Mouse (Mus musculus) granulocyte monocyte progenitor cell, adult 5-6 weeks (primary cell): ENCODE data around the gene Gm4858. TPM values are rescaled to one million over a fixed set of nuclear protein-coding genes. Genes with fewer than 3 reads are reported as not detected.
A peak's percentile ranks its signal among the peaks of the same experiment; 100 is the strongest.
"Not testable (repeated sequence)": the region's sequence is repeated elsewhere in the genome, so short reads cannot be mapped to it uniquely, and the experiment has no call there.

ENCODE experiments used
- ATAC-seq: replicated peaks from 2 replicates; pipeline ENCODE4 v1.8.0; 2016; ENCODE audit warnings: mild to moderate bottlenecking, moderate TSS enrichment, inconsistent platforms; ENCODE audit not compliant: poor library complexity, severe bottlenecking
- total RNA-seq, 2 experiments: library from RNA; stranded (forward) in 1 of 2; stranded (reverse) in 1 of 2; fragments of 200-712, 200-1000 nt in 1 of 2; fragments of >200 nt in 1 of 2; fragmentation: Nextera tagmentation in 1 of 2; gene quantifications; 2 replicates each; pipeline ENCODE4 v1.2.3; 2014 to 2017

Gm4858 gene
- total RNA-seq (2014; fragmentation: Nextera tagmentation), result not detected in 2 replicates
- total RNA-seq (2017), result not detected in 2 replicates

DNA sequence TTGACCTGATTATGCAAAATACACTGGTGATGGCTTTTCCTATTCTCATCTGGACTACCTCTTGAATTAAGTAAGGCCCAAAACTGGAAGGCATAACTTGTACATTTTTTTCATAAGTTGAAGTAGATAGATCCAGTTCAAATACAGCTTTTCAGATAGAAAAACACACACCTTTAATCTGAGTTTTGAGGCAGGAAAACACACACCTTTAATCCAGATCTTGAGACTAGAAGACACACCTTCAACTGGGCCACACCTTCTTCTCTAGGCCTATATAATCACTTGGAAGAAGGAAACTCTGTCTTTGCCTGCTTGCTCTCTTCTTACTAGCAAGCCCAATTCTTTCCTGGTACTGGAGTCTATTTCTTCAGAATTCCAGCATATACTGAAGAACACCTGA lies at the start of gene Gm4858:
Gene Gm4858 (plus strand): TSS at position 301 of the 400 bp plus-strand sequence.
- ATAC-seq, result not testable (repeated sequence)

DNA sequence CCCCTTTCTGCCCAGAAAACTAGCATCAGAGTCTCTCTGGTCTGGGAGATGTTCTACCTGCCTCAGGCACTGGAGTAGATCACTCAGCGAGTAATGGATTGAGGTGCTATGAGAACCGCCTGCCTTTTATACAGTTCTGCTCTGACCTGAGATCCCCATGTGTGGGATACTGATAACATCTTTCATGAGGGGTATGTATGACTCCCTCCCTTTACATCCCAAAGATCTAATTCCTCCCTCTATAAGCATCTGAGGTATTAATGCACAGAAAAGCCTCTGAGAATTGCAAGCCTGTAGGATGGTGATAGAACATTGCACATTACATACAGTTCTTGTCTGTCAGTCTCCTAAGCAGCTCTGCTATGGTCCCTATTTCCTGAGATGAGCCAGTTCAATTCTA lies 49.7 kb upstream of the Gm4858 start, which contains the start of gene Lce1m:
Gene Lce1m (minus strand): TSS at position 101 of the 400 bp plus-strand sequence.
- no peak for ATAC-seq

DNA sequence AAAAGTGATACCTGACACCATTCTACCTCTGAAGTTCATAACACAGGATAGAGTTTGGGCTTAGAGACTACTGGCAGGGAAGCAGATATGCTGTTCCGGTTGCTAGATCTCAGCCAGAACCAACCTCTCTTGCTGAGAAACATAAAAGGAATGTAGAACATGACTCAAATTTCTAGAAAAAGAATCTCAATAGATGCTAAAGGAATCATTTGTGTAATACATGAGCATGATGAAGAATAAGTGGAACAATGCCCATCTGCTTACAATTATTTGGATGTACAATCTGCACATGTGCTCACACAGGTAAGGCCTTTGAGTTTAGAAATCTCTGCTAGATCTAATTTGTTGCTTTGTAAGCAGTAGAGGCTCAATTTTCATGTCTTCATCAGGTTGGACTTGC lies 47.5 kb upstream of the Gm4858 start:
- ATAC-seq, result no peak

DNA sequence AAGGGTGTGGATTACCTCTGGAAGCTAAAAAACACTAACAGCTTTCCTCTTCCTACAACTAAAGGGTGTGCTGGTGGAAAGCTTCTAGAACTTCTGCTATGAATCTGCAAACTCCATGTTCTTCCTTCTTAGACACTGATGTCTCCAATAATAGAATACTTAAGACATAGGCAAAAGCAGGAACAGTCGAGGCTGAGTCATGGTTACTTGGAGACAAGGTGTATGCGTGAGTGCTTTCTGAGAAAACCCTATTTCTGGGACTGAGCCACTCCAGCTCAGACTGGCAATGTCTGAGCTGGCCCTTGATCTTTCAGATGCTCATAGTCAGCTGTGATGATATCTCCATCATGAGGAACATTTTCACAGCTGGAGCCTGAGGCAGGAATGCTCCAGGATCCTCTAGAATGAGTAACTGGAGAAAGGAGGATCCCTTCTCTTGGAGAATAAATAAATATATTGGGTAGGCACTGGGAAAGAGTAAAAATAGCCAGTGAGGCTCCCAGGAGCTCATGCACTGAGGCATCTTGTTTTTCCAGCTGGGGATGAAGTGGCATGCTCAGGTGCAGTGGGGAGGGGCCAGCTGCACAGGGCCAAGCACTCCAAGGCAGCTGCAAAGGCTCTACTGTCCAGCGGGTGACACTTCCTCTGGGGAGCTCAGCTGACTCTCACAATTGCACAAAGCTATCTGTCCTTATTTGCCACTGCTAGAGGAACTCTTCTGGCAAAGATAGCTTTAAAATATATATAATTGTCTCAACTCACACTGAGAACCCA lies 45.0 kb upstream of the Gm4858 start:
- ATAC-seq, result no peak

DNA sequence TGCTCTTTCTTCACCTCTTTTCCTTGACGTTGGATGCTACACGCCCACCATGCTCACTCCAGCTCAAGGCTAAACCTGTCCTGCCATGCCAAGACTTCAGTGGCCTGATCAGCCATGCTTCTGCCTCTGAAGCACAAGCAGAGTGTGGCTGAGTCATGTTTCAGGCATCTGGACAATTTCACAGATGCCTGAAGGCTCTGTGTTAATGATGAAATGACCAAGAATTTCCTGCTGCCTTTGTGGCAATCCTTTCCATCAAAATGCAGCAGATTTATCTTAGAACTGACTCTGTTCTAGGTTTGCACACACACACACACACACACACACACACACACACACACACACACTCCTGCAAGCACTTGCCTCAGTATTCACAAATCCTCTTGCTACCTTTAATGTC lies 43.1 kb upstream of the Gm4858 start:
- no peak for ATAC-seq

DNA sequence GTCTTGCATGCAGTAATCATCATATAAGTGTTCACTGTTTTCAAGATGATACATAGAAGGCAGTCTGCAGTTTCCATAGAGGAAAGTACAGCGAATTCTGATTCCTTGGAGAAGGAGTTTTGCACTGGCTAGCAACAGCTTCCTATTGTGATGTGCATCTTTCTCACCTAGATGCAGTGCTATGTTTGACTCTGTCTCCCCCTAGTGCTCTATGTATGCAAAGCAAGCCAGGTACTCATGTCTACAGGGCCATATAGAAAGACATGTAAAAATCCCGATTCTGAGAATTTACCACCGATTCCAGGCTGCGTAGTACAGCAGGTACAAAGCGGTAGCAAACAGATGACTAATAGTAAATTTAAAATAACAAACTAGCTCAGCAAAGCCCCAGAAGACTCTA lies 37.2 kb upstream of the Gm4858 start:
- peak; percentile 56; the same call in 1 of the 2 replicates for ATAC-seq

DNA sequence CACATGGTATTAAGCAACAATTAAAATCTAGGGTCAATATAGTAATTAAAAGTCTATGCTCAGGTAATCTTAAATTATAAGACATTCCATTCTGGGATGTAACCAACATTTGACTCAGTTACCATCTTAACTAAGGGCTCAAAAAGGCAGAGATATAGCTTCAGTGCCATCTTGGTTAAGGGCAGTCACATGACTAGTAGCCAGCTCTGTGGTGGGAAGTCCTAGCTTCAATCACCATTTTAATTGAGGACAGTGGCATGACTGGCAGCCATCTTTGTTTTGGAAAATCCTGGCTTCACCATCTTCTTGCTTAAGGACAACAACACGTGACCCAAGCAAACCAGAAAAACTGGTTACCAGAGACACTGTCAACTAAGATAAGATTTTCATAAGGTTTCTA lies 18.4 kb upstream of the Gm4858 start:
- no peak for ATAC-seq

DNA sequence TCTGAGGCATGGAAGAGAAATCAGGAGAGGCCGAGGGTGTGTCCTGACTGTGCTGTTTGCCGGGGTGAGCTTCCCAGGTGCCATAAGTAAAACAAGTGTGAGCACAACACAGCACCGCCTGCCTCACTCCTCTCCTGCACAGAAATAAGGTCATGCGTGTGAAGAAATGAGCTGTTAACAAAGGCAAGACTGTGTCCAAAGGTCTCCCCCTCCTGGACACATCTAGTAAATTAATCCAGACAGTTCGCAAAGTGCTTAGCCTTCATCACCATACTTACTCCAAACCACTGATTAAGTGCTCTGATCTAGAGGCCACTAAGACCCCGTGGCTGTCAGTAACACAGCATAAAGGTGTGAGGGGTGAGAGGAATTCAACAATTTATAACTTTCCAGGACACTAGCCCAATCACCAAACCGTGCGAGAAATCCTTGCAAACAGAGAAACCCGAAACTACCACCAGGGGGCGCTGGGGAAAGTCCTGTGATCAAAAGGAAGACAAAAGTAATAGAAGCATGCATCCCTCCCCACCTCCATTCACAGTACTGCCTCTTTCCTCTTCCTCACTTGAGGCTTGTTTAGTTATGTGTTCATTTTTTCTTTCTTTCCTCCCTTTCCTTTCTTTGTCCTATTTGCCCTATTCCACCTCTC lies 15.7 kb upstream of the Gm4858 start:
- no peak for ATAC-seq

DNA sequence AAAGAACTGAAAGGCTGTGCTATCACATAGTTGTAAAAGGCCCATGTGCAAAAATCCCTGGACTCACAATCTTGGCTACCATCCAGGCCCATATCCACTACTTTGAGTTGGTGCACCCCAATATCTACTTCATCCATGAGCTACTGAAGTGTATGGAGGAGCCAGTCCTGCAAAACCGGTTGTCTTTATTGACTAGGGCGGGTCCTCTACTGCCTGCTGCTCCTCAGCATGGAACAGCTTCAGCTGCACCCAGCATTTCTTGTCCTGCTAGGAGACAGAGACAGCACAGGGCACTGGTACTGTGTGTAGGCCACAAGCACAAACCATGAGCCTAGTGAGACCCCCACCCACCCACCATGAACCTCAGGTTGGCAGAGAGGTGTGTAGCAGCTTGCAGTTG lies 18.0 kb downstream of the Gm4858 start:
- no peak for ATAC-seq

DNA sequence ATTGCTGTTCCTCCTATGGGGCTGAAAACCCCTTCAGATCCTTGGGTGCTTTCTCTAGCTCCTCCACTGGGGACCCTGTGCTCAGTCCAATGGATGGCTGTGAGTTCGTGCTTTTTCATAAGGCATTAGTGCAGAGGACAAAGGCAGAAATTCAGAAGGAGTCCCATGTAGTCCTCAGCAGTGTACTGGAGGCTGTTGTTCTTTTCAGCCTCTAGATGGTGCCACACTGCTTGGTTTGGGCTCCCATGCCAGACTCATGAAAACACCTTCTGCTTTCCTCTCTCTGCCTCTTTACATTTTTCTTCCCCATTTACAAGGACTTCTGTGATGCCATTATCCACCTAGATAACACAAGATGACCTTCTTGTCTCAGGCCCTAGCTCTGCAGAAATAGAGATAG lies 25.0 kb downstream of the Gm4858 start:
- peak; percentile 59 for ATAC-seq

DNA sequence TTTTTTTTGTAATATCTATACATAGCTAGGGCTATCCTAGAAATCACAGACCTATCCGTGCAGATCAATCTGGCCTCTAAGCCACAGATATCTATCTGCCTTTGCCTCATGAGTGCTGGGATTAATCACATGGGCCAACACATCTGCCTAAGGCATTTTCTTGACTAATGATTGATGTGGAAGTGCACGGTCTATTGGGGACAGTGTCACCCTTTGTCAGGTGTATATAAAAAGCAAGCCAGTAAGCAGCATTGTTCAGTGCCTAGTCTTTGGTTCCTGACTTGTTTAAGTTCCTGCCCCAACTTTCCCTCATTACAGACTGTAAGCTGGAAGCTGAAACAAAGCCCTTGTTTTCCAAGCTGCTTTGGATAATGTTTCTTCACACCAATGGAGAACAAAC lies 27.8 kb downstream of the Gm4858 start:
- no peak for ATAC-seq

DNA sequence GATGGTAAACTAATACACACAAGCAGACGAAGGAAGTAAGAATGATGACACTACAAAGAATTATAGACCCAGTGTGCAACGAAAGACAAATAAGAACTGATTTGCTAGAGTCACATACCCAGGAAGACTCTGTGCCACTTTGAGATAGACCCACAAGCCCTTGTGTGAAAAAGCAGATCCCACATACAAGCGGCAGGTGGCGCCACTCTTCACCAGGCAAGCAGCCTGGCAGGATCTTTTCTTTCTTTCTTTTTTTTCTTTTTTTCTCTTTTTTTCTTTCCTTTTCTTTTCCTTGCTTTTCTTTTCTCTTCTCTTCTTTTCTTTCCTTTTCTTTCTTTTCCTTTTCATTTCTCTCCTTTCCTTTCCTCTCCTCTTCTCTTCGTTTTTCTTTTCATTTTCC lies 43.0 kb downstream of the Gm4858 start:
- ATAC-seq, result no peak

DNA sequence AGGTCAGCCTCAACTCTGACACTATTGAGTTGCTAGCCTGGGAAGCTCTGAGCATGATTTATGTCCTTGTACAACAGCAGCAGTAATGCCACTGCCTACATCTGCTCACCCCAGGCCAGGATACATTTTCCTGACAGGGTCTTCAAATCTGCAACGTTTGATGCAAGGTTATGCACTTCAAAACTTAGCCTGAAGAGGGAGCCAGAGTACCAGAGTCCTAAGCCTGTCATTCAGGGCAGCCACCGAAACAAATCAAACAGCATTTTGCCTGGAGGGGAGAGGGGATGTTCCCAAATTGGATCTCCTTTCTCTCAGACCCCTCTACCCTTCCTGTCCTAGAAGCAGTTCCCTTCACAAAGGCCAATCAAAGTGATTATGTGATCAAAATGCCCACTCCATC lies 45.9 kb downstream of the Gm4858 start:
- ATAC-seq, result peak; percentile 61; the same call in 1 of the 2 replicates

DNA sequence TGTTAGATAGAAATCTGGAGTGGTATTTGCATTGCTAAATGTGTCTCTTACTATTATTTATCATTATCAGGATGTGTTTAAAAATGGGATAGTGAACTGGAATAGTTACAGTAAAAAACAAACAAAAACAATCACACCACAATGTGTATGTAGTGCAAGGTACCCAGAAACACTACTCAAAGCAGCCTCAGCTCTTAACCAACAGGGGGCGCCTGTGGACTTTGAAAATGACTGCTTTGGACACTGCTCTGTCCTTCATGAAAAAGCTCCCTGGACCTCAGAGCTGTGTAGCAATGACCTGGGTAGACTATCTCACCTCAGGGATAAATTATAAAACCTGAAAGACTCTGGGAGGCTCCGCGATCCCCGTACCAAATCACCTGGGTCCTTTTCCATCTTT lies 50.5 kb downstream of the Gm4858 start:
- no peak for ATAC-seq

Other genes with a start within 250 kb of the Gm4858 start
- not detected in 2 replicates for gene Kprp, start 241.6 kb upstream of the Gm4858 start, total RNA-seq (2014; fragmentation: Nextera tagmentation)
- gene Kprp, start 241.6 kb upstream of the Gm4858 start, total RNA-seq (2017), result not detected in 2 replicates
- gene Lce1l, start 217.5 kb upstream of the Gm4858 start, total RNA-seq (2014; fragmentation: Nextera tagmentation), result not detected in 2 replicates
- not detected in 2 replicates for gene Lce1l, start 217.5 kb upstream of the Gm4858 start, total RNA-seq (2017)
- not detected in 2 replicates for gene 2310050C09Rik, start 198.6 kb upstream of the Gm4858 start, total RNA-seq (2014; fragmentation: Nextera tagmentation)
- gene 2310050C09Rik, start 198.6 kb upstream of the Gm4858 start, total RNA-seq (2017), result not detected in 2 replicates
- not detected in 2 replicates for gene Lce3a, start 142.6 kb upstream of the Gm4858 start, total RNA-seq (2014; fragmentation: Nextera tagmentation)
- gene Lce3a, start 142.6 kb upstream of the Gm4858 start, total RNA-seq (2017), result not detected in 2 replicates
- not detected in 2 replicates for gene Lce3b, start 135.8 kb upstream of the Gm4858 start, total RNA-seq (2014; fragmentation: Nextera tagmentation)
- gene Lce3b, start 135.8 kb upstream of the Gm4858 start, total RNA-seq (2017), result not detected in 2 replicates
- not detected in 2 replicates for gene Lce3c, start 124.3 kb upstream of the Gm4858 start, total RNA-seq (2014; fragmentation: Nextera tagmentation)
- not detected in 2 replicates for gene Lce3c, start 124.3 kb upstream of the Gm4858 start, total RNA-seq (2017)
- gene Lce3d, start 111.4 kb upstream of the Gm4858 start, total RNA-seq (2014; fragmentation: Nextera tagmentation), result not detected in 2 replicates
- gene Lce3d, start 111.4 kb upstream of the Gm4858 start, total RNA-seq (2017), result not detected in 2 replicates
- gene Lce3e, start 101.8 kb upstream of the Gm4858 start, total RNA-seq (2014; fragmentation: Nextera tagmentation), result not detected in 2 replicates
- not detected in 2 replicates for gene Lce3e, start 101.8 kb upstream of the Gm4858 start, total RNA-seq (2017)
- not detected in 2 replicates for gene Lce3f, start 76.6 kb upstream of the Gm4858 start, total RNA-seq (2014; fragmentation: Nextera tagmentation)
- not detected in 2 replicates for gene Lce3f, start 76.6 kb upstream of the Gm4858 start, total RNA-seq (2017)
- not detected in 2 replicates for gene Crct1, start 53.1 kb upstream of the Gm4858 start, total RNA-seq (2014; fragmentation: Nextera tagmentation)
- gene Crct1, start 53.1 kb upstream of the Gm4858 start, total RNA-seq (2017), result not detected in 2 replicates
- gene Lce1m, start 49.8 kb upstream of the Gm4858 start, total RNA-seq (2014; fragmentation: Nextera tagmentation), result not detected in 2 replicates
- gene Lce1m, start 49.8 kb upstream of the Gm4858 start, total RNA-seq (2017), result not detected in 2 replicates
- not detected in 2 replicates for gene Crnn, start 76.0 kb downstream of the Gm4858 start, total RNA-seq (2014; fragmentation: Nextera tagmentation)
- not detected in 2 replicates for gene Crnn, start 76.0 kb downstream of the Gm4858 start, total RNA-seq (2017)
- not detected in 2 replicates for gene Flg2, start 128.5 kb downstream of the Gm4858 start, total RNA-seq (2014; fragmentation: Nextera tagmentation)
- not detected in 2 replicates for gene Flg2, start 128.5 kb downstream of the Gm4858 start, total RNA-seq (2017)
- gene Flg, start 204.7 kb downstream of the Gm4858 start, total RNA-seq (2014; fragmentation: Nextera tagmentation), result not detected in 2 replicates
- gene Flg, start 204.7 kb downstream of the Gm4858 start, total RNA-seq (2017), result not detected in 2 replicates